Mouse (Mus musculus) MEL (cell line): ENCODE results near the gene Me1. TPM values are rescaled to one million over a fixed set of nuclear protein-coding genes. Genes with fewer than 3 reads are reported as not detected.

ENCODE experiments used
- DNase-seq: peaks from one replicate; pipeline ENCODE4 v3.0.0; 2011; ENCODE audit warnings: low read depth, low spot score
- H3K27ac ChIP-seq: 2 replicates; pipeline ENCODE4 v1.5.1; 2012; ENCODE audit warnings: low read depth, mild to moderate bottlenecking, control low read depth, low read length, moderate library complexity; ENCODE audit not compliant: control insufficient read depth
- H3K27me3 ChIP-seq, 2 experiments: fragments of 150-350 bp in 1 of 2; sonication (generic) in 1 of 2; 2 replicates each; pipeline ENCODE4 v1.6.1; 2012; ENCODE audit warnings: low read length in 2 of 2, mild to moderate bottlenecking in 2 of 2, improper control_type of control experiment in 1 of 2, moderate library complexity in 1 of 2; ENCODE audit not compliant: insufficient read depth in 2 of 2, control insufficient read depth in 1 of 2
- H3K36me3 ChIP-seq, 2 experiments: 2 replicates each; pipeline ENCODE4 v1.6.1; 2012 to 2014; ENCODE audit warnings: low read length in 2 of 2, improper control_type of control experiment in 1 of 2, inconsistent platforms in 1 of 2, mild to moderate bottlenecking in 1 of 2; ENCODE audit not compliant: insufficient read depth in 2 of 2, control insufficient read depth in 1 of 2
- H3K4me1 ChIP-seq, 2 experiments: fragments of 150-350 bp in 1 of 2; sonication (generic) in 1 of 2; 2 replicates each; pipeline ENCODE4 v1.6.1; 2012; ENCODE audit warnings: low read length in 2 of 2, improper control_type of control experiment in 1 of 2, mild to moderate bottlenecking in 1 of 2; ENCODE audit not compliant: insufficient read depth in 2 of 2, control insufficient read depth in 1 of 2
- H3K4me3 ChIP-seq, 2 experiments: fragments of 150-350 bp in 1 of 2; sonication (generic) in 1 of 2; 2 replicates each; pipeline ENCODE4 v1.5.1; 2012; ENCODE audit warnings: low read depth in 2 of 2, low read length in 2 of 2, mild to moderate bottlenecking in 2 of 2, moderate library complexity in 2 of 2, control low read depth in 1 of 2, improper control_type of control experiment in 1 of 2; ENCODE audit not compliant: control insufficient read depth in 1 of 2, insufficient read depth in 1 of 2
- H3K79me2 ChIP-seq: 2 replicates; pipeline ENCODE4 v1.6.1; 2012; ENCODE audit warnings: mild to moderate bottlenecking, low read length, moderate library complexity; ENCODE audit not compliant: control insufficient read depth, poor library complexity, insufficient read depth
- H3K9ac ChIP-seq: 2 replicates; pipeline ENCODE4 v1.6.1; 2012; ENCODE audit warnings: low read depth, mild to moderate bottlenecking, control low read depth, low read length, moderate library complexity; ENCODE audit not compliant: control insufficient read depth, poor library complexity, severe bottlenecking
- H3K9me3 ChIP-seq: fragments of 150-350 bp; sonication (generic); replicated peaks from 2 replicates; pipeline ENCODE4 v1.6.1; 2012; ENCODE audit warnings: mild to moderate bottlenecking, low read length, improper control_type of control experiment, moderate library complexity; ENCODE audit not compliant: insufficient read depth
- CHD1 ChIP-seq: IDR thresholded peaks from 2 replicates; pipeline ENCODE4 v1.6.1; 2012; ENCODE audit warnings: low read depth, mild to moderate bottlenecking, inconsistent platforms, low read length, improper control_type of control experiment
- CTCF ChIP-seq, 3 experiments: IDR thresholded peaks in 2 of 3; conservative IDR thresholded peaks in 1 of 3; 2 replicates each; pipeline ENCODE4 v1.5.1; 2011 to 2012; ENCODE audit warnings: low read length in 3 of 3, low read depth in 2 of 3, mild to moderate bottlenecking in 2 of 3, improper control_type of control experiment in 1 of 3, inconsistent platforms in 1 of 3, mixed read lengths in 1 of 3, moderate library complexity in 1 of 3; ENCODE audit not compliant: control insufficient read depth in 1 of 3, insufficient read depth in 1 of 3, poor library complexity in 1 of 3, severe bottlenecking in 1 of 3
- E2F4 ChIP-seq: IDR thresholded peaks from 2 replicates; pipeline ENCODE4 v1.6.1; 2011; ENCODE audit warnings: low read depth, low read length, improper control_type of control experiment, borderline replicate concordance
- ELF1 ChIP-seq: IDR thresholded peaks from 2 replicates; pipeline ENCODE4 v1.6.1; 2014; ENCODE audit warnings: low read depth, mild to moderate bottlenecking, inconsistent platforms, low read length, improper control_type of control experiment, moderate library complexity
- ETS1 ChIP-seq: IDR thresholded peaks from 2 replicates; pipeline ENCODE4 v1.6.1; 2012; ENCODE audit warnings: low read depth, mild to moderate bottlenecking, inconsistent platforms, low read length, improper control_type of control experiment, moderate library complexity
- GABPA ChIP-seq: IDR thresholded peaks from 2 replicates; pipeline ENCODE4 v1.6.1; 2012; ENCODE audit warnings: low read depth, mild to moderate bottlenecking, inconsistent platforms, low read length, improper control_type of control experiment, moderate library complexity
- JUND ChIP-seq: IDR thresholded peaks from 2 replicates; pipeline ENCODE4 v1.6.1; 2011; ENCODE audit warnings: low read depth, mild to moderate bottlenecking, improper control_type of control experiment, low read length
- MAX ChIP-seq: IDR thresholded peaks from 2 replicates; pipeline ENCODE4 v1.6.1; 2011; ENCODE audit warnings: low read length, improper control_type of control experiment
- MAZ ChIP-seq: IDR thresholded peaks from 2 replicates; pipeline ENCODE4 v1.6.1; 2012; ENCODE audit warnings: low read depth, mild to moderate bottlenecking, inconsistent platforms, low read length, improper control_type of control experiment
- MYB ChIP-seq: IDR thresholded peaks from 2 replicates; pipeline ENCODE4 v1.6.1; 2011; ENCODE audit warnings: mild to moderate bottlenecking, low read depth, low read length, improper control_type of control experiment
- MYC ChIP-seq: IDR thresholded peaks from 2 replicates; pipeline ENCODE4 v1.6.1; 2011; ENCODE audit warnings: low read depth, mild to moderate bottlenecking, low read length, improper control_type of control experiment, moderate library complexity
- NELFE ChIP-seq: IDR thresholded peaks from 2 replicates; pipeline ENCODE4 v1.6.1; 2011; ENCODE audit warnings: low read depth, low read length, improper control_type of control experiment
- NRF1 ChIP-seq: IDR thresholded peaks from 2 replicates; pipeline ENCODE4 v1.6.1; 2014; ENCODE audit warnings: low read depth, mild to moderate bottlenecking, inconsistent platforms, low read length, improper control_type of control experiment, moderate library complexity; ENCODE audit not compliant: poor library complexity, insufficient read depth, severe bottlenecking
- RAD21 ChIP-seq: IDR thresholded peaks from 2 replicates; pipeline ENCODE4 v1.6.1; 2011; ENCODE audit warnings: mild to moderate bottlenecking, low read depth, low read length, improper control_type of control experiment
- SIN3A ChIP-seq: IDR thresholded peaks from 2 replicates; pipeline ENCODE4 v1.6.1; 2012; ENCODE audit warnings: low read length, improper control_type of control experiment, inconsistent platforms
- SMC3 ChIP-seq: IDR thresholded peaks from 2 replicates; pipeline ENCODE4 v1.6.1; 2011; ENCODE audit warnings: low read depth, low read length, improper control_type of control experiment
- TAL1 ChIP-seq: IDR thresholded peaks from 2 replicates; pipeline ENCODE4 v1.6.1; 2012; ENCODE audit warnings: mild to moderate bottlenecking, inconsistent platforms, low read length, moderate library complexity, mixed read lengths
- TBP ChIP-seq: IDR thresholded peaks from 2 replicates; pipeline ENCODE4 v1.8.0; 2011; ENCODE audit warnings: low read depth, low read length, improper control_type of control experiment
- UBTF ChIP-seq: IDR thresholded peaks from 2 replicates; pipeline ENCODE4 v1.6.1; 2012; ENCODE audit warnings: low read depth, mild to moderate bottlenecking, inconsistent platforms, low read length, improper control_type of control experiment, moderate library complexity, borderline replicate concordance; ENCODE audit not compliant: insufficient read depth
- USF1 ChIP-seq: IDR thresholded peaks from 2 replicates; pipeline ENCODE4 v1.6.1; 2014; ENCODE audit warnings: low read depth, mild to moderate bottlenecking, inconsistent platforms, low read length, improper control_type of control experiment, moderate library complexity
- USF2 ChIP-seq, 2 experiments: IDR thresholded peaks; 2 replicates each; pipeline ENCODE4 v1.6.1; 2011 to 2012; ENCODE audit warnings: improper control_type of control experiment in 2 of 2, low read length in 2 of 2, borderline replicate concordance in 1 of 2, inconsistent platforms in 1 of 2, low read depth in 1 of 2, mild to moderate bottlenecking in 1 of 2; ENCODE audit not compliant: insufficient read depth in 1 of 2
- ZMIZ1 ChIP-seq: IDR thresholded peaks from 2 replicates; pipeline ENCODE4 v1.6.1; 2012; ENCODE audit warnings: low read depth, mild to moderate bottlenecking, inconsistent platforms, low read length, improper control_type of control experiment, moderate library complexity
- polyA plus RNA-seq, 2 experiments: library from polyadenylated mRNA; stranded (reverse) in 1 of 2; unstranded in 1 of 2; fragments of >175 nt in 1 of 2; fragments of >200 nt in 1 of 2; gene quantifications; 2 replicates each; pipeline versions ENCODE4 v1.2.1 to v1.2.4; 2012; ENCODE audit warnings: low replicate concordance in 2 of 2, low read depth in 1 of 2; ENCODE audit not compliant: insufficient read length in 2 of 2, insufficient read depth in 1 of 2, missing spikeins in 1 of 2
- total RNA-seq: library from RNA; depleted of rRNA; stranded (reverse); fragments of 300-350 nt; gene quantifications from 2 replicates; pipeline ENCODE4 v1.2.3, GENCODE M21; 2012

The Me1 gene
- total and polyA plus RNA-seq, 3 experiments = 7.1 to 123 (median 23.4) TPM

DNA sequence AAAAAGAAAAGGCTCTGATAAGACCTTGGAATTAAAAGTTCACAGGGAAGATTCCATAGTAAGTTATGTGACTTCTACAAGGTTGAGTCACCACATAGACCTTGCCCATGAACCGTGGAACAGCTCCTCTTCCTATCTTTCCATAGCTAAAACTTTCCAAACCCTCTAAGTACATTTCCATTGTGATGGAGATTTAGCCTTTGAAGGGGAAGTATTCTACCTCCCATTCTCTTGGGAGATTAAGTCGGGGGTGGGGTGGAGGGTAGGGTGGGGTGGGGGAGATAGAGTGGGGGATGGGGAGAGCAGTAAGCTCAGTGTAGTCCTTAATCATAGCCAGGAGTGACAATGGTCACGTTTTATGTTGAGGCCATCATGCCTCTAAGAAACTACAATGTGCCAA, 44.2 kb upstream of the Me1 start:
- TF ChIP-seq GABPA (no peak), ZMIZ1 (no peak), CHD1 (no peak), MYC (no peak), MAX (no peak), E2F4 (no peak), TAL1 (no peak), NELFE (no peak), MAZ (no peak), SMC3 (no peak), SIN3A (no peak), CTCF (IDR thresholded peaks at IDR 0.05 in 2 of 3, conservative IDR thresholded peaks at IDR 0.05 in 1 of 3; ENCODE audit: control insufficient read depth in 1 of 3, insufficient read depth in 1 of 3, low read depth in 2 of 3, low read length in 3 of 3, poor library complexity in 1 of 3, severe bottlenecking in 1 of 3) (no peak), NRF1 (no peak), UBTF (no peak), MYB (no peak), ETS1 (no peak), USF2 (IDR thresholded peaks at IDR 0.05; ENCODE audit: borderline replicate concordance in 1 of 2, insufficient read depth in 1 of 2, low read depth in 1 of 2, low read length in 2 of 2) (no peak), JUND (no peak)
- Histone ChIP-seq H3K79me2 (no peaks in the 10 kb centered on the region), H3K9me3 (no peaks in the 10 kb centered on the region), H3K27me3 (peaks cover 0 to 2% of the 10 kb centered on the region in 2 experiments; a peak in 2 of 4 replicates), H3K4me3 (no peak overlapping the region), H3K27ac (no peak overlapping the region), H3K36me3 (no peaks in the 10 kb centered on the region), H3K9ac (no peak overlapping the region), H3K4me1 (peaks cover 0 to 2% of the 10 kb centered on the region in 2 experiments; a peak in 1 of 4 replicates)
- no peak for DNase-seq

DNA sequence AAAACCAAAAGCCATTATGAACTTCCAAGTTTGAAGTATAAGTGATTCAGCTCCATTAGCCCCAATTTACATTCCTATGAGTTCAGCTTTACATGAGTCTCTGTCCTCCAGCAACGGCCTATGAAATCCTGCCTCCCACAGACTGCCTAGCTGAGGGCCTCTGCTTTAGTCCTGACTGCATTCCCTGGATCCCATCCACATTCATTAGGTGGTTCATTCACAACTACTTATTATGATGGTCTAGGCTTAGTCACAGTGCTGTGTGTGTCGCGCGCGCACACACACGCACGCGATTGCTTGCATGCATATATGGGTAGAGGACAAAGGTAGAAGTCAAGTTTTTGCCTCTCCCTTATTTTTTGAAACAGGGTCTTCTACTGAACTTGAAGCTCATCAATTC, 43.0 kb upstream of the Me1 start:
- Histone ChIP-seq H3K27me3 (peaks cover 0 to 2% of the 10 kb centered on the region in 2 experiments; a peak in 2 of 4 replicates), H3K9ac (no peak overlapping the region), H3K4me1 (peaks cover 0 to 5% of the 10 kb centered on the region in 2 experiments; a peak in 1 of 4 replicates), H3K9me3 (no peaks in the 10 kb centered on the region), H3K4me3 (no peak overlapping the region), H3K27ac (no peak overlapping the region), H3K79me2 (no peaks in the 10 kb centered on the region), H3K36me3 (no peaks in the 10 kb centered on the region)
- no peak for DNase-seq
- TF ChIP-seq ELF1 = no peak
- TF ChIP-seq MAX = no peak
- TF ChIP-seq RAD21 = no peak
- TF ChIP-seq USF1 = no peak
- no peak for TF ChIP-seq TBP
